Mouse (Mus musculus) megakaryocyte, embryonic 14.5 days (primary cell): ENCODE measurements around the gene Thy1.

ENCODE experiments used
- FLI1 ChIP-seq: IDR thresholded peaks from 2 replicates; pipeline ENCODE4 v1.6.1; 2012; ENCODE audit warnings: low read length, inconsistent platforms, mixed read lengths
- GATA1 ChIP-seq: IDR thresholded peaks from 3 replicates; pipeline ENCODE4 v1.6.1; 2012; ENCODE audit warnings: mixed read lengths, low read length, inconsistent platforms, borderline replicate concordance

GRCm38 (mm10) chr9:44095781-44096180 lies 52.6 kb downstream of the Thy1 start:
- TF ChIP-seq FLI1 (no peak), GATA1 (no peak)
